Mouse (Mus musculus): ENCODE data around the gene Clic4. TPM values are rescaled to one million over a fixed set of nuclear protein-coding genes. Genes with fewer than 3 reads are reported as not detected.

Clic4 gene
- polyA plus RNA-seq, 1 experiment from 2014 or later: 207 TPM

DNA sequence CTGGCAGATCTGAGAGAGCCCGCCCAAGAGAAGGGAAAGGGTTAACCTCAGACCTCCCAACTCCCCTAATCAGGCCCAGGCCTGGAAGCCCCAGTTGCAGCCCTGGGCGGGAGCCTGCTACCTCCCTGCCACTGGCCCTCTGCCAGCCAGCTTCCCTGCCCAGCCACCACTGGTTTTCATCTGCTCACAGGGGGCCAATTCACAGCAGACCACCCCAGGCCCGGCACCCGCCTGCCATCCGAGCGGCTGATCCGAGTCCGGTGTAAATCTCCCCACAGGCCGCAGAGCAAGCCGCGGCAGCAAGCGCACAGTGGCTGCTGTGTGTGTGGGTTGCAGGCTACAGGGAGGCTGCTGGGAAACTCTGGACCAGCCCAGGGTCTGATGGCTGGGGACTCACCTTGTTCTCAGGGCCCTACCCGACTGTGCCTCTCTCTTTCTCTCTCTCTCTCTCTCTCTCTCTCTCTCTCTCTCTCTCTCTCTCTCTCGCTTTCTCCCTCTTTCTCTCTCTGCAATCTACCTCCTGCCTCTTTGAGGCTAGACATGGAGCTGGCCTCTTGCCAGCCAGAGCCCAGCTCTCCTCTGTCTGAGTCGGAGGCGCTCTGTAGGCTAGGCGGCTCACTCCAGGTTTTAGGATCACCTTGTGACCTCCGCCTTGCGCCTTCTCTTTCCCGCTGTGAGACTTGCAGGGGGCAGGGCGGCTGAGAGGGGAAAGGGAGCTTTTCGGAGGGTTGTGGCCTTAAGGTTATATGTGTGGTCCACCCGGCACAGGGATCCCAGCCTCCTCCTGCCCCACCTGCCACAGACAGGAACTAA lies 106.0 kb downstream of the Clic4 start:
- peaks cover 57% of the 10 kb centered on the region for H3K4me1 ChIP-seq
- 2% methylated on average over 23 of the region's 23 CpGs for WGBS
- peak; percentile 83 for DNase-seq (ENCODE audit: low spot score)
- H3K27me3 ChIP-seq (replicated peaks; ENCODE audit: low read depth, poor library complexity, severe bottlenecking): peaks cover 87% of the 10 kb centered on the region
- peak overlapping the region; percentile 47 for H3K4me3 ChIP-seq
- peak overlapping the region; percentile 85 for H3K27ac ChIP-seq (replicated peaks)
- no peaks in the 10 kb centered on the region for H3K9me3 ChIP-seq
- H3K36me3 ChIP-seq (replicated peaks): no peaks in the 10 kb centered on the region

DNA sequence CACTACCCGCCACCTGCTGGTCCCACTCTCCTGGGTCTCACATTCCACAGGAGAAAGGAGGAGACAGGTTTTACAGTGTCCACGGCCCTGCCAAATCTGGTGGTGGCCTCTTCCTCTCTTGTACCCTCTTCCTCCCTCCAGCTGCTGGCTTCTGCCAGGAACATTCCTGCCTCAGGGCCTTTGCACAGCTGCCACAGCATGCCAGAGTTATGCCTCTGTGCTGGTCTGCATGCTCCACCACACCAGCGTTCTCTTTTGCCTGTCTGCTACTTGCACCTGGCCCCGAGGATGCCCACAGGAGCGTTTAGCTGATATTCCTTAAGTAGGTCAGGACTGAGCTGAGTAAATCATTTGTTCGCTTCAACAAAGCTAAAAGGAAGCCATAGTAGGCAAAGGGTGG lies 106.9 kb downstream of the Clic4 start:
- 46% methylated on average over 6 of the region's 6 CpGs for WGBS
- peak overlapping the region; percentile 47; the same call in 1 of the 2 replicates for H3K4me3 ChIP-seq
- peaks cover 48% of the 10 kb centered on the region for H3K4me1 ChIP-seq
- no peaks in the 10 kb centered on the region for H3K9me3 ChIP-seq
- peak overlapping the region; percentile 85 for H3K27ac ChIP-seq (replicated peaks)
- H3K36me3 ChIP-seq (replicated peaks): no peaks in the 10 kb centered on the region
- H3K27me3 ChIP-seq (replicated peaks; ENCODE audit: low read depth, poor library complexity, severe bottlenecking): peaks cover 87% of the 10 kb centered on the region
- no peak for DNase-seq (ENCODE audit: low spot score)

Other genes with a start within 250 kb of the Clic4 start
- gene Runx3, start 152.2 kb downstream of the Clic4 start, polyA plus RNA-seq (2016; fragmentation: Nextera tagmentation; extraction: Ambion mirVana): 0.04 TPM in 2 replicates
- 240 and 247 TPM in 2 replicates for gene Srrm1, start 80.5 kb upstream of the Clic4 start, polyA plus RNA-seq (2016; fragmentation: Nextera tagmentation; extraction: Ambion mirVana)
- 0.83 and 0.88 TPM in 2 replicates for gene Ncmap, start 125.4 kb upstream of the Clic4 start, polyA plus RNA-seq (2016; fragmentation: Nextera tagmentation; extraction: Ambion mirVana)
- 8.9 TPM in 2 replicates for gene Rcan3, start 161.0 kb upstream of the Clic4 start, polyA plus RNA-seq (2016; fragmentation: Nextera tagmentation; extraction: Ambion mirVana)
- gene Stpg1, start 222.0 kb upstream of the Clic4 start, polyA plus RNA-seq (2016; fragmentation: Nextera tagmentation; extraction: Ambion mirVana): 0.18 and 0.37 TPM in 2 replicates
- 3.2 and 3.7 TPM in 2 replicates for gene Nipal3, start 222.2 kb upstream of the Clic4 start, polyA plus RNA-seq (2016; fragmentation: Nextera tagmentation; extraction: Ambion mirVana)

All from embryonic facial prominence, embryonic 10.5 days (tissue).